Mouse (Mus musculus): ENCODE data around the gene Duxbl1. TPM values are rescaled to one million over a fixed set of nuclear protein-coding genes. Genes with fewer than 3 reads are reported as not detected.

The Duxbl1 gene
- not detected for polyA plus RNA-seq (2017; shearing (Covaris generic))

DNA sequence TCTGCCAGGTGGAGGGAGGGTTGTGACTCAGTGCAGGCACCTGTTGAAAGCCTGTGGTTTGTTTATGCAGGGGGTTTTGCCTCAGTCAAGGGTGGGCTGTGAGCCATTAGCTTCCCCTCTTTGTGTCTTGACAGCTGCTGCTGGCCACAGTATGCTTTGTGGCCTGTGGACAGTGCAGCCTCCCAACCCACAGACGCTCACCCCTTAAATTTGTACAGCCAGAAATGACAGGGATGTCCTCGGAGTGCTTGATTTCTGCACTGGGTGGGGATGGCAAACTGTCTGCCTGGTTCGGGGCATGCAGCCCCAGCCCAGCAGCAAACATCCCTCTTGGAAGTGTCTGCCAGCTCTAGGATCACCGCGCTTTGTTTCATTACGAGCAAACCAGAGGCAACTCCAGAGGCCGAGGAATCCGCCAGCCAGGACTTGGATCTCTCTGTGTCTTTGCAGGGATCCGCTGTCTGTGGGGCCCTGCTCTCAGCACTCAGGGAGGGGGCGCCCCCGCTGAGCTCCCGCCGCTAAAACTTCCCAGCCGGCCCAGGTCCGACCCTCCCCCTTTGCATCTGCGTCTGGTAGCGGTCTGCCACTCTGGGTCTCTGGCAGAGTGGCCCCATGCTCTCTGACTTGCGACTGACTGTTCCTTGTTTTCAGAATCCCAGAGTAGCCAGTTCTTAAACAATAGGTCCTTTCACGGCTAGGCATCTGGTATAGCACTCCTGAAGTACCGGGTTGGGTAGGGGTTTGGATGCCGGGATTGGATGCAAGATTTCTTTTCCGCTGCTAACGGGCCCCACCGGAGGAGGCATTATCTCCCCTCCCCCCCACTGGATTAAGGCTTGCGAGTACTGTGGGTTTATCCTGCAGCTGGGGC, at the start of gene Duxbl1:
Duxbl1 (plus strand) TSS at position 207 of the 871 bp plus-strand sequence.

GRCm38 (mm10) chr14:25938004-25938403, 40.4 kb upstream of the Duxbl1 start, which contains the start of gene Cphx1:
Cphx1 (plus strand) TSS chr14:25938304.

Other genes starting within 250 kb of the Duxbl1 start
- 0.65 TPM for gene Zcchc24, start 209.5 kb upstream of the Duxbl1 start, polyA plus RNA-seq (2017; shearing (Covaris generic))
- gene Anxa11, start 136.4 kb upstream of the Duxbl1 start, polyA plus RNA-seq (2017; shearing (Covaris generic)): 49.0 TPM
- gene Plac9a, start 75.5 kb upstream of the Duxbl1 start, polyA plus RNA-seq (2017; shearing (Covaris generic)): not detected
- gene Tmem254a, start 50.9 kb upstream of the Duxbl1 start, polyA plus RNA-seq (2017; shearing (Covaris generic)): 0.96 TPM
- gene Cphx1, start 40.3 kb upstream of the Duxbl1 start, polyA plus RNA-seq (2017; shearing (Covaris generic)): not detected
- not detected for gene Gm9780, start 64.1 kb downstream of the Duxbl1 start, polyA plus RNA-seq (2017; shearing (Covaris generic))
- gene Tmem254c, start 88.8 kb downstream of the Duxbl1 start, polyA plus RNA-seq (2017; shearing (Covaris generic)): 27.0 TPM
- not detected for gene Cphx2, start 102.9 kb downstream of the Duxbl1 start, polyA plus RNA-seq (2017; shearing (Covaris generic))
- gene Cphx3, start 103.7 kb downstream of the Duxbl1 start, polyA plus RNA-seq (2017; shearing (Covaris generic)): not detected
- not detected for gene Duxbl2, start 139.8 kb downstream of the Duxbl1 start, polyA plus RNA-seq (2017; shearing (Covaris generic))
- gene Plac9b, start 203.9 kb downstream of the Duxbl1 start, polyA plus RNA-seq (2017; shearing (Covaris generic)): not detected
- 3.7 TPM for gene Tmem254b, start 228.5 kb downstream of the Duxbl1 start, polyA plus RNA-seq (2017; shearing (Covaris generic))

Data from effector memory CD4-positive, alpha-beta T cell, adult 5 months (primary cell).